Mouse (Mus musculus): ENCODE measurements around the gene Havcr2.

- TF ChIP-seq CTCF (IDR thresholded peaks at IDR 0.05; ENCODE audit: borderline replicate concordance, insufficient read depth, low read depth, low read length), result no peak
- TF ChIP-seq POLR2A (IDR thresholded peaks at IDR 0.05; ENCODE audit: borderline replicate concordance, insufficient read depth, low read length), result no peak
These were observed 6.9 kb upstream of the Havcr2 start for GRCm38 (mm10) chr11:46447644-46448484.

All from cerebellum, adult 2 months (tissue).